Mouse (Mus musculus): Measurements from ENCODE around the gene Gpr179. TPM values are rescaled to one million over a fixed set of nuclear protein-coding genes. Genes with fewer than 3 reads are reported as not detected.

Gene Gpr179
- under 1 TPM; 0.02 to 0.05 TPM for total RNA-seq (2021)
- long read RNA-seq, experiment 1: 0 reads
- long read RNA-seq, experiment 2: 0 reads

DNA sequence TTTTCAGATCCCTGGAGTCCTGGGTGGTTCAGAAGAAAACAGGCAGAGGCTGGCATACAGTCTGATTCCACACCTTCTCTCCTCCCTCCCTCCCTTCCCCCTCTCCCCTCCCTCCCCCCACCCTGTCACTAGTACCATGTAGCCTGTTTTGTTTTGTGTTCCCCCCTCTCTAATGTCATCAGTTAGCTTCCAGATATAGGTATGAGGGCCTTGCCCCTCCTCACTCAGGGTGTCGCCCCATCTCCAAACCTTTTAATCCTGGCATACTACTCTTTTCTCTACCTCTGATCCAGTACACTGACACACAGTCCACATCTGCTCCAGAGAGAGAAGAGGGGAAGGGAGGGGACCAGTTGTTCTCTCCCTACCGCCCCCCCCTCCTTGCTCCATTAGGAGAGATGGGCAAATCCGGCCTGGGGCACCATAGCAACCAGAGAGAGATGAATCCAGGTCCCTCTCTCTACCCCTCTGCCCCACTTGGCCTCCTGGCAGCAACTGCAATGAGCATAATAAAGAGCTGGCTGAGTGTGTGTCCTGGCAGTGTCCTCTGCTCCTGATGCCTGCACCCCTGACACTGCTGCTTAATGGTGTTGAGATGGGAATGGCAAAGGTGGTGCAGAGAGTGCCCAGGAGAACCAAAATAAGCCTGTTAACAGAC is at the start of gene Gpr179:
Gpr179 (minus strand) TSS at position 51 of the 658 bp plus-strand sequence.
- intact Hi-C loops (cut with DNase I): no loop called here
- no peak for DNase-seq

DNA sequence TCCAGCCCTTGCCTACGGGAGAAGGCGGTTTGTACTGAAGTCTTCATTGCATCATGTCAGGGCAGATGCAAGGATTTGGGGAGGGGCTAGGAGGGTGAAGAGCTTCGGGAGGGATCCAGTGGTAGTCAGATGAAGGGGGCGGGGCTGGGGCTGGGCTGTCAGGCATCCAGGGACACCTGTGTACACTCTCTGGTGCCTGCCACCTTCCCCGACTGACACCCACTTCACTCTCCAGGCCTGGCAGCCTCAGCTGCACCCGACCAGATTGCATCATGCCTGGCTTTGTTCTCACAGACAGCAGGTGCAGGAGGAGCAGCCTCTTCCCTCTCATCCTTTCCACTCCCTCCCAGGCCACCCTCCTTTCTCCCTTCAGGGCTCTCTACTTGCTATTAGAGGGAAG is 49.2 kb upstream of the Gpr179 start:
- intact Hi-C loops (cut with DNase I): no loop called here
- no peak for DNase-seq

DNA sequence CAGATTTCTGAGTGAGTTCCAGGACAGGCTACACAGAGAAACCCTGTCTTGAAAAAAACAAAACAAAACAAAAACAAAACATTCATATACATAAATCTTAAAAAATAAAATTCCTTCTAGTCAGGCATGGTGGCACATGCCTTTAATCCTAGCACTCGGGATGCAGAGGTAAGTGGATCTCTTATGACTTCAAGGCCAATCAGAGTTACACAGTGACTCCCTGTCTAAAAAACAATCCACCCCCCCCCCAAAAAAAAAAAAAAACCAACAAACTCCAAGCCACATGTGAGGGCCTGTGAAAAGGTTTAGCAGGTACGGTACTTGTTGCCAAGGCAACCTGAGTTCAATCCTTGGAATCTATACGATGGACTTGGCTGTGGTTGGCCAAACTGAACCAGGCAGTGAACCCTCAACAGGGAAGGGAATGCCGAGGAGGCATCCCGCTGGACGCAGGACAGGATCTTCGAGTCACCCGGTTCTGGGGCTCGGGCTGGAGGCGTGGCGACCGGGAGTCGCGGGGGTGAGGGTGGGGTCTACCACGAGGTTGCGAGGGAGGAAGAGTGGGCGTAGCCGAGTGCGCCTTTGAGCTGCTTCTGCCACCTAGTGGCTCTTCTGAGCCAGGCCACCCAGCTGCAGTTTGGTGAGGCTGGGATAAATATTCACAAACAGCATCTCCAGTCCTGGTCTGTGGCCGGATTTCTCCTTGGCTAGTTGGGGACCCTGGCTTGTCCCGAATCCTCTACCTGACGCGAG is 48.3 kb upstream of the Gpr179 start:
- intact Hi-C loops (cut with DNase I): loop anchor here (1.0 kb wide), 1 partner anchor 43 kb away; no protein-coding TSS in a partner anchor
- DNase-seq: peak; percentile 80 to 85

DNA sequence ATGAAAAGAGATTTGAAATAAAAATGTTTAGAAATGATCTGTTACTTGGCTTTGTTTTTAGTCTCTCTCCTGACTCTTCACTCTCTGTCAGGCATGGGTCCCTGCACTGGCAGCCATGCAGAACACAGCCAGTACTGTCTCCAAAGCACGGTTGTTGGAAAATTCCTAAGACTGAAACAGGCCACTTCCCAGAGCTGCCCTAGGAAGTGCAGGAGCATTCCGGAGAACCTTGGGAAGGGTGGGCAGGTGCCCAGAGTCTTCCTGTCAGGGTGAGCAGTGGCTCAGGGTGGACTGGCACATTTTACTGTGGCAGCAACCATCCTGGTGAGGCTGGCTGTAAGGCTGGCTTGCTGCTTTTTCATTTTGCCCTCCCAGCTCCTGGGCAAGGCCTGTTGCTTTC is 46.6 kb upstream of the Gpr179 start:
- intact Hi-C loops (cut with DNase I): no loop called here
- no peak for DNase-seq

- no peak for DNase-seq
- intact Hi-C loops (cut with DNase I): no loop called here
These were observed 42.3 kb upstream of the Gpr179 start for GRCm38 (mm10) chr11:97394146-97394545.

GRCm38 (mm10) chr11:97393658-97394057 is 41.8 kb upstream of the Gpr179 start:
- DNase-seq: no peak
- intact Hi-C loops (cut with DNase I): no loop called here

DNA sequence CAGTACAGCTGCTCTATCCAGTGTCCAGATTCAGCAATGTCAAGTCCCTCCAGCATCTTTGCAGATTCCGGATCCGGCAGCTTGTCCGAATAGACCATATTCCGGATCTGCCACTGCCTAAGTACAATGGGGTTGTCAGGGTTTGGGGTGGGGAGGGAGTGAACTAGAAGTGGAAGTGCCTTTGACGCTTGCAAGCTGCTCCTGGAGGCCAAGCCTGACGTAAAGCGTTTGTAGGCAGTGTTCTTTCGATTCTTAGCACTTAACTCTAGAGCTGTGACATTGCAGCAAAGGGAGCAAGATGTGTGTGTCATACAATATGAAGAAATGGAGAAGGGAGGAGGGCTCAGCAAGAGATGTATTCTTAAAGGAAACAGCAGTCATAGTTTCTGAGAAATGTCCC is 37.2 kb upstream of the Gpr179 start:
- intact Hi-C loops (cut with DNase I): no loop called here

DNA sequence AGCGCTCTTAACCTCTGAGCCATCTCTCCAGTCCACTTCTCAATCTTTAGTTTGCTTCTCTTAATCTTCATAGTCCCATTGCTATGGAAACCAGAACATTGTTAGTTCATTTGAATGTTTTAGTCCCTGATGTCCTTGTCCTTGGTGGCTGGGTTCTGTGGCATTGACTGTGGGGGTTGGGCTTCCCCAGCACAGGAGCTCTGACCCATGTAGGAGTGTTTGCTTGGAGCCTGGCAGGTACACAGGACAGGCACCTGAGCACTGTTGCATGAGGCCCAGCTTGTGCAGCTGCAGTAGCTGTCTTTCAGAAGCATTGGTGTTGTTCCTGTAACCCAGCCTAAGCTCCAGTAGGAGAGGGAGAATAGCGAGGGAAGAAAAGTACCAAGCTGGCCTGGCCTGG is 35.9 kb upstream of the Gpr179 start:
- no peak for DNase-seq
- intact Hi-C loops (cut with DNase I): no loop called here

More for the DNA sequence above, 37.2 kb upstream of the Gpr179 start:
- DNase-seq: no peak

DNA sequence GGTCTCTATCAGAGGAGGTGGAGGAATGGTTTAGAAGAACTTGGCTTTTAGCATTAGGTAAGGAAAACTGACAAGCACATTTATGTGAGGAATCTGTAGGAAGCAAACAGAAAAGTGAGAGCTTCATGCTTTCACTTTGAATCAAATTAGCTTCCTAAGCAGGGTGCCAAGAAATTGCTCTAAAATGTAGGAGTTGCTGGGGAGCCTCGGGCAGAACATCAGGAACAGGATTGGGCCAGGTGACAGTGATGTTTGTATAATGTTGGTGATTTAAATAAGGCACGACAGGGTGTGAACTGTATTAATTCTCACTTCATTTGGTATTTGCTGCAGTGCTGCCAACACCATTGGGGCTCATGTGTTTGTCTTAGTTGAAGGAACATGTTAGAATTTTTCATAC is 31.9 kb upstream of the Gpr179 start:
- no peak for DNase-seq
- intact Hi-C loops (cut with DNase I): no loop called here

- intact Hi-C loops (cut with DNase I): no loop called here
- no peak for DNase-seq
These were observed 31.1 kb upstream of the Gpr179 start for GRCm38 (mm10) chr11:97383017-97383416.

GRCm38 (mm10) chr11:97380036-97380435 is 28.2 kb upstream of the Gpr179 start:
- no peak for DNase-seq
- intact Hi-C loops (cut with DNase I): no loop called here

DNA sequence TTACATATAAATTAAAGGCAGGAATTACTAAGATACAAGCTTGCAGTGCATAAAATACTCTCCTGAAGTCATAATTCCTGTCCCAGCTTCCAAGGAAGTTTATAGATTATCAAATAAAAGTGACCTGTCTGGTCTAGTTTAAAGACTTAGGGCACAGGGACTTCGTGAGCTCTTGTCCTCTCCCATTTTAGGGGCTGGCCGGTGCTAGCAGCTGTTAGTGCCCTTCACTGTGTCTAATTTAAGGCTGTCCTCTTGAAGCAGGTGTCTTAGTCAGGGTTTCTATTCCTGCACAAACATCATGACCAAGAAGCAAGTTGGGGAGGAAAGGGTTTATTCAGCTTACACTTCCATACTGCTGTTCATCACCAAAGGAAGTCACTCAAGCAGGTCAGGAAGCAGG is 21.5 kb upstream of the Gpr179 start:
- DNase-seq: no peak
- intact Hi-C loops (cut with DNase I): no loop called here

DNA sequence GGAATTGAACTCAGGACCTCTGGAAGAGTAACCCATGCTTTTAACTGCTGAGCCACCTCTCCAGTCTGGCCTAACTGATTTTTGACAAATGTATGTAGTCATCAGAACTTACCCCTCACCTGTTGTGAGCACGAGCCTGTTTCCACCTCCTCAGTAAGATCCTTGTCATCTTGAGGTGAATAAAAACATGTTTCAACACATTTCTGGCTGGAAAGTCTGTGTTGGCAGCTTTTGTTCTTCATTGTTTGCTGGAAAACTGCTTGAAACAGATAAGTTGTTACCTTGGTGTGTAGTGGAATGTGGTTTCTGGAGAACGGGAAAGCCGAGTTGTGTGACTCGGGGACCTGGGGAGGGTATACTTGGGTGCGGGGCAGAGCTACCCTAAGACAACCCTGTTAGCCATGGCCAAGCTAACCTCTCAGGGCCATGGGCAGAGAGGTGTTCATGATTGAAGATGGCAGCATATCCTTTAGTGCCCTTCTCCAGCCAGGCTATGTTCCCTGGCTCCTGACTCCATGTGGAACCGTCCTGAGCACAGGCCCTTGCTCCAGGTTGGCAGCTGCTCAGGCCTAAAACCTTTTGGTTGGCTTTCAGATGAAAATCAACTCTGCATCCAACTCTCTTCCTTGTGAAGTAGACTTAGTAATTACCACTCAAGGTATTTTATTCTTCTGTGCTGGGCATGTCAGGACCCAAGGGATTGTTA is 20.4 kb upstream of the Gpr179 start:
- DNase-seq: no peak
- intact Hi-C loops (cut with DNase I): no loop called here

GRCm38 (mm10) chr11:97370329-97371091 is 18.6 kb upstream of the Gpr179 start:
- intact Hi-C loops (cut with DNase I): no loop called here
- DNase-seq: no peak

DNA sequence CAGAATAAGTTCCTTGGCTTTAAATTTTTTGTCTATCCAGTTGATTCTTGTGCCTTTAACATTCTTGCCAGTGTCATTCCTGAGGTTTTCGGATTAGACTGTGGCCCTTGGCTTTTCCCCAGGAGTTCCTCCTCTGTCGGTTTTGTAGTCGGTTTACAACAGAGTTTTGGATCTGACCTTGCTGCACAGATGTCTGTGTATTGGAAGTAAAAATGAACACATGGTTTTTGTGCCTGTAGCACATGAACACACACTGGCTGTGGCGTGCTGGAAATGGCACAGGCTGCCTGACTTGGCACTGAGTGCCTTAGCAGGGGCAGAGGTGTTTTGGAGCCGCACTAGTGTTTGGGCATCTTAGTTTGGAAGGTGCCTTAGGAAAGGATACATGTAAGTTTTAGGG is 16.6 kb upstream of the Gpr179 start:
- intact Hi-C loops (cut with DNase I): no loop called here
- no peak for DNase-seq

- intact Hi-C loops (cut with DNase I): no loop called here
- no peak for DNase-seq
These were observed 13.7 kb upstream of the Gpr179 start for GRCm38 (mm10) chr11:97365556-97365955.

- DNase-seq: peak in 1 of 2 experiments; percentile 11
- intact Hi-C loops (cut with DNase I): loop anchor here (5.0 kb wide), 1 partner anchor 104 kb away; no protein-coding TSS in a partner anchor
These were observed 11.7 kb upstream of the Gpr179 start for GRCm38 (mm10) chr11:97363644-97363995.

GRCm38 (mm10) chr11:97362943-97363643 is 11.2 kb upstream of the Gpr179 start:
- intact Hi-C loops (cut with DNase I): loop anchor here (5.0 kb wide), 1 partner anchor 104 kb away; no protein-coding TSS in a partner anchor
- DNase-seq: peak; percentile 47 to 63

DNA sequence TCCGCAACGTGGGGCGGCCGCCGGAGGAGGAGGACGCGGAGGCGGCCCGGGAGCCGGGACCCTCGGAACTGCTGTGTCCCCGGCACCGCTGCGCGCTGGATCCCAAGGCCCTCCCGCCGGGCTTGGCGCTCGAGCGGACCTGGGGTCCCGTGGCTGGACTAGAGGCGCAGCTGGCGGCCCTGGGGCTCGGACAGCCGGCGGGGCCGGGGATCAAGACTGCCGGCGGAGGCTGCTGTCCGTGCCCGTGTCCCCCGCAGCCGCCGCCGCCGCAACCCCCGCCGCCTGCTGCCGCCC is 10.7 kb upstream of the Gpr179 start:
- no peak for DNase-seq
- intact Hi-C loops (cut with DNase I): loop anchor here (5.0 kb wide), 1 partner anchor 105 kb away; no protein-coding TSS in a partner anchor

Data from heart, postnatal 14 days (tissue).